Mouse (Mus musculus): Measurements from ENCODE around the gene Spata7. TPM values are rescaled to one million over a fixed set of nuclear protein-coding genes. Genes with fewer than 3 reads are reported as not detected.

Spata7 gene
- total RNA-seq, 2 experiments from 2014 or later: 7.4 to 7.7 TPM

Other genes starting within 250 kb of the Spata7 start
- gene Kcnk10, start 49.8 kb upstream of the Spata7 start, total RNA-seq (2021): under 1 TPM in 1 of 2 experiments, not detected in 1; 0.02 TPM
- gene Ptpn21, start 109.2 kb downstream of the Spata7 start, total RNA-seq (2021): 10 to 100 TPM; 26.3 to 31.6 TPM
- 10 to 100 TPM; 69.2 to 70.7 TPM for gene Zc3h14, start 118.8 kb downstream of the Spata7 start, total RNA-seq (2021)